Mouse (Mus musculus) adrenal gland, postnatal 36 days (tissue): ENCODE measurements around the gene Cryzl2. TPM values are rescaled to one million over a fixed set of nuclear protein-coding genes. Genes with fewer than 3 reads are reported as not detected.

Source experiments
- DNase-seq, 2 experiments: peaks; one replicate each; pipeline ENCODE4 v3.0.0; 2021; ENCODE audit warnings: mixed read lengths in 1 of 2
- total RNA-seq, 2 experiments: library from RNA; stranded (reverse); gene quantifications; 2 replicates each; pipeline ENCODE4 v1.2.3; 2021

Gene Cryzl2
- total RNA-seq, 2 experiments from 2014 or later: 42.6 to 60.1 TPM

DNA sequence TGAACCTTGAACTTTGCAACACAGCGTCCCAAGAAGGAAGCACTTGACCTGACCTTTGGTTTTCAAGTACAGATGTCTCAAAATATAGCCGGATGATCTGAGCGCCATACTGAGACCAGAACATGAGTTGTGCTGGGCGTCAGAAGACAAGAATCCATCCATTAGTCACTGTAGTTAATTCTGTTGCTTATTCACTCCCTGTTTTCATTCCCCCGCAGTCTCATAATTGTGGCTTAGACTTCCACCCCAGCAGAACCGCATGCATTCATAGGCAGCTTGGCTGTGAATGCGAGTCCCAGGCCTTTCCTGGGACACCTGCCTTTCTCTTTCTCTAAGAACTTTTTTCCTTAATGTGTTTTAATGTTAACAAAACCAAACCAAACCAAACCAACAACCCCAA lies 14.3 kb downstream of the Cryzl2 start:
- no peak for DNase-seq

DNA sequence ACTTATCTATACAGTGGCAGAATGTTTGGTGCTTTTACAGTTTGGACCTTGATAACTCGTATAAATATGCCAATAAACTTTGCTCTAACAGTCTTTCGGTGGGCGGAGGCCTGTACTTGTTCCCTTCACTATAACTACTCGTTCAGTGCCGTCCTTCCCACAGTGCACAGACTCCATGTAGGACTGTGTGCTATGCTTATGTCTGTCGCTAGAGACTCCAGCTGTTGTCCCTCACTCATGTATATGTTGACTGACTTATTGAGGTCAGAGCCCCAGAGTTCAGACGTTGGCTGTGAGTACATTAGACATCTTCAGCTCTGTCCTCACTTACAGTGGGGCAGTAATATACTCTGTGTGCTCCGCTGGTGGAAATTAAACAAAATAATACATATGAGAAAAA lies 16.5 kb downstream of the Cryzl2 start:
- no peak for DNase-seq

DNA sequence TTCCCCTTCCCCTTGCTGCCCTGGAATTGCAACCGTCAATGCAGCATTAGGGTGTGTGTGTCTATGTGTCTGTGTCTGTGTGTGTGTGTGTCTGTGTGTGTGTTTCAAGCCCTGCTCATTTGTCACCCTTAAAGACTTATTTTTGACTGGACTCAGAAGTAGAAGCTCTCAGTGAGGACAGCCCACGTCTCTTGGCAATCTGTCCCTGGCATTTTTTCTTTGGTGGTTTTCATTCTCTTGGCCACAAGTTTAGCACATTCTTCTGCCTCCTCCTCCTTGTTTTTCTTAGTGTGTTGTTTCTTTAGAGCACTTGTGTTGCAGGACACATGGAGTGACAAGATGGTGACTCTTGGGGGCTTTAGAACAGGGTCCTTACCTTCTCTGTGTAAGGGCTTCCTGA lies 17.9 kb downstream of the Cryzl2 start:
- DNase-seq: no peak

DNA sequence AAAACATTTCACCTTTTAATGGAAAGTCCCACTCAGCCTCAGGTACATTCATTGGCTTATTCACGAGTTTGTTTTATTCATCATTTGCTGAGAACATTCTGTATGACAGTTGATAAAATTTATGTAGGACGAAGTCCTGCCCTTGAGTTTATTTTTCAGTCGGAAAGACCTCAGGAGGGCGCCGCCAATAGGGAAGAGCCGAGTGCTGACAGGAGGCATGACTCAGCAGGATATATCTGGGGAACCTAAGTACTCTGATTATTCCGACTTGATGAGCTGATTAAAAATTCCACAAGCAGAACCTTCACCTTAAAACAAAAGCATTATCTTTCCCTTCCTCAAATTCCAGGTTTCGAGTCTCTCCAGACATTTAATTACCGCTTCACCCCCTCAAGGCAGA lies 21.7 kb downstream of the Cryzl2 start:
- peak; percentile 62 to 68 for DNase-seq

DNA sequence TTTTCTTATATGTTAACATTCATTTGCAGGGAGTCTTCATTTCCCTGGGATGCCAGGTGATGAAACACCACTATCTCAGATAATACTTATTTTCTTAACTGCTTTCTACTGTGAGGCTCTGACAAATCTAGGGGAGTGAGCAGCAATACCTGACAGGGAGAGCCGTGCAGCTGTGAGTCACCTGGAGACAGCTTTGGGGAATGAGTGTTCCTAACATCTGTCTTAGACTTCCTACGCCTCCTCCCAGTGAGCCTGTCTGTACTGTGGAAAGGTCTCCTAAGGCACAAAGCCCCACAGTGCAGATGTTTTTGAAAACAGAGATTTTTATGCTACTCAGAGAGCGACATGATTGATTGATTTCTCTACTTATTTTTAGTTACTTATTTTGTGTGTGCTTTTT lies 22.5 kb downstream of the Cryzl2 start:
- DNase-seq: no peak

DNA sequence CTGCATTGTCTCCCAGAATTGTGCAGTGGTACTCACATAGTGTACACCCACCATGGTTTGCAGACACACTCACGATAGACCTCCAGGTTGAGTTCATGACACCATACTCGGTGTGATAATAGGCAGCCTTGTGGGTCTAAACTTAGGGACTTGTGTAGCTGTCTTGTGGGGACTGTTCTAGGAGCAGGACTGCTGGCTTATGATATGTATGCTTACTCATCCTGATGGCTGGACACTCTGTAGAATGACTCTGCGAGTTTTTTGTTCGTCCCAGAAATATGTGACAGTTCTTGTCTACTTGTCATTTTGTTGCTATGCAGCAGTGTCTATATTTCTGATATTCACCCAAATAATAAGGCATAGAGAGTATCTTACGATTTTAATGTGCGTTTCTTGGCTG lies 23.3 kb downstream of the Cryzl2 start:
- no peak for DNase-seq

DNA sequence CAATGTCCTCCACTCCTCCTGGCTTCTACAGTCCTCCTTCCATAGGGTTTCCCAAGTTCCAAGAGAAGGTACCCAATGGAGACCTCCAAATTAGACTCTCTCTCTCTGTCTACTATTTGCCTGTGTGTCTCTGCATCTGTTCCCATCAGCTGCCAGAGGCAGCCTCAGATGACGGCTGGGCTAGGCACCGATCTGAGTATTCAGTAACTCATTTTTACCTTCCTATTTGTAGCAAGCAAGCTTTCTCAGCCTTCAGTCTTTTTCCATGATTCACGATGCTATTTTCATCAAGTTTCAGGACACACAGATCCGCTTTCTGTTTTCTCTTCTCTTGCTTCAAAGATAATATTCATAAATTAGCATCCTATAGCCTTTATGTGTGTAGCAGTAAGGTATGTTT lies 25.8 kb downstream of the Cryzl2 start:
- DNase-seq: no peak

DNA sequence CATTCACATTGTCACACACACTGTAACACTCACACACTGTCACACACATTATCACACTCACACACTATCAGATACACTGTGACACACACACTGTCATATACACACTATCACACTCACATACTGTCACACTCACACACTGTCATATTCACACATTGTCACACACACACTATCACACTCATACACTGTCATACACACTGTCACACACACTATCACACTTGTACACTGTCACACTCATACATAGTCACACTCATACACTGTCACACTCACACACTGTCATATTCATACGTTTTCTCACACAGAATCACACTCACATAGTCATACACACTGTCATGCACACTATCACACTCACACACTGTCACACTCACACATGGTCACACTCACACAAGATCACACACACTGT lies 42.3 kb downstream of the Cryzl2 start:
- no peak for DNase-seq

DNA sequence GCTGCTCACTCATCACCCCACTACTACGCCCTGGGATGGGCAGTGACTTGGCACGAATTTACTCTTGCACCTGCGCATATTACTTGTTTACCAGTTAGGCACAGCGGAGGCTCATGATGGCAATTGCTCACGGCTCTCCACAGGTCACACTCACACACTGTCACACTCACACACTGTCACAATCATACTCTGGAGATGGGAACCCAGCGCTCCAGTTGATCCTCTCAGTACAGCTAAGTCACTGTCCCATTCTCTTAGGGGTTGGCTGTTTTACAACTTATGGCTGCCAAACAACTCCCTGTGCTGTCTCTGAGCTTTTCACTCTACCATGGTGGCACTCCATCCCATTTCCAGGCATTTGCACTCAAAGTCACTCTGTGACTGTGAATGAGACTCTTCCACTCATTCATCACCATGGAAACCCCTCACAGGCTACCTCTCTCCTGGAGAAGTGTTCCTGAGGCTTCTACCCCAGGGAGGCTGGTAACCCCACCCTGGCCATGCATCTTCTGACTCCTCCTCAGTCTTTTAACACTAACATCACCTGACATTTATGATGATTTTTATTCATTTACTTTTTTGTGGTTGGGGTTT lies 43.1 kb downstream of the Cryzl2 start:
- DNase-seq: no peak

DNA sequence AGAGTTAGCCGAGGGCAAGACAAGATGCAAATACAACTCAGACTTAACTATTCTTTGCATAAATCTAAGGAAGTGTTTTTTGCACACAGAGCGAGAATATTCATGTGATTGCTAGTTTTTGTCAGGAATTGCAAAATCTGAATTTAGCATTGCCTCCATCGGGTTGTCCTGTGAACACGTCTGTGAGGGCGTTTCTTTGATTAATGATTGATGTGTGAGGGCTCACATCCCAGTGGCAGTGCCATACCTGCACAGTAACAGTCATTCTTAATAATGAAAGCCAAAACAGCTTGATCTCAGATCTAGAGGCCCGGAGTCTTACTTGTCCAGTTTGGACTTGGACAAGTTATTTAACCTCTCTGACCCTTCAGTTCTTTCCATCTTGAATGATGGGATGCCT lies 44.7 kb downstream of the Cryzl2 start:
- DNase-seq: no peak

DNA sequence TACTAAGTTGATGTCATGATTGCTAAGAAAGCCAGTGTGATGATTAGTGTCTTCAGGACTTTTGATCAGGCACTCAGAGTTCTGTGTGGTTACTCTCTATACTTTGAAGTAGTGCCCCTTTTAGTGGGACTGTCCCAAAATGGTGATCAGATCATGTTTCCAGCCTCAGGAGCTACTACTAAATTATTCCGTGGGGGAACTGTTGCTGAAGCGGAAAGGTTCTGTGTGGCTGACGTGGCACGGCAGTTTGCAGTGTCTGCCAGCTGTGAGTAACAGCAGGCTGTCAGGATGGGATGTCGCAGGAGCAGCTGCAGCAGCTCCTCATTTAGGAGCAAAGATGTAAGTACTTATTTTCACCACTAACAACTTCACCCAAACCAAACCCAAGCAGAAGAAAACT lies 48.1 kb downstream of the Cryzl2 start, which contains the start of gene Sec16b:
Gene Sec16b (plus strand): TSS at position 207 of the 400 bp plus-strand sequence.
- peak; percentile 26 to 44 for DNase-seq

DNA sequence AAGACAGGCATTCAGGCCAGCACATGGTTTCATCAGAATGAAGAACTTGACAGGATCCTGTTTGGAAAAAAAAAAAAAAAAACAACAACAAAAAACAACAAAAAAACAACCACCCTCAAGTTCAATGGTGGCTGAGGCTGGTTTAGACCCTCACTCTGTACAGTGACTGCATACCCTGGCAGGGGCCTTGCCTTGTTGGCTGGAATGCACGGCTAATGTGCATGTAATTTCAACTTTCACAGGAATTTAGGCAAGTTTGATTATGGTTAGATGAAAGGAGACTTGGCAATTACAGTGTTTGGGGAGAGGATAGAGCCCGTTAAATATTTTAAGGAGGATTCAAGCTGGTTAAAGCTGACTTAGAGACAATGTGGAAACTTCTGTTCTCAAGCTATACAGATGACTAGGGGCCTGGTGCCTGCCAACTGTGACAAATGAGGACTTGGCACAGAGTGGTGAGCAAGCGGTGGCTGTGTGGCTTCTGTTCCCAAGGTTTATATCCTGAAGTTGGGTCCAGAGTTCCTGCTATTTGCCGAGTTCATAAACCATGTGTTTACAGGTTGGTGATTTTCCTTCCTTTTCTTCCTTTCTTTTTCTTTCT lies 48.7 kb downstream of the Cryzl2 start:
- DNase-seq: peak; percentile 46 to 66

DNA sequence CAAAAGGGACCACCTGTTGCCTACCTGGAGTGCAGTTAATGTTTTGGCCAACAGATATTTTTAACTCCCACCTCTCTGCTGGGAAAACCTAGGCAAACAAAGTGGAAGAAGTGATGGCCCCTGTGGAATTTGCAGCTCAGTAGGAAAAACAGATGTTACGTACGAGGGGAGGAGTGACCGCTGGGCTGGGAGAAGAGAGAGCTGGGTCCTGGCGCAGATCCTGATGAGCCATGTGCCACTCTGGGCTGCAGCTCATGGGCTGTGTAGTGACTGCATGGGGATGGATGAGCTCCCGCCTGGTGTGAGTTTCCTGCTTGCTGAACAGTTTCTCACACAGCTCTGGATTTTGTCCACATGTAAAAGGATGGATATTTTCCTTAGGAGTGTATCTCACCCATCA lies 49.4 kb downstream of the Cryzl2 start:
- peak in 1 of 2 experiments; percentile 19 for DNase-seq

DNA sequence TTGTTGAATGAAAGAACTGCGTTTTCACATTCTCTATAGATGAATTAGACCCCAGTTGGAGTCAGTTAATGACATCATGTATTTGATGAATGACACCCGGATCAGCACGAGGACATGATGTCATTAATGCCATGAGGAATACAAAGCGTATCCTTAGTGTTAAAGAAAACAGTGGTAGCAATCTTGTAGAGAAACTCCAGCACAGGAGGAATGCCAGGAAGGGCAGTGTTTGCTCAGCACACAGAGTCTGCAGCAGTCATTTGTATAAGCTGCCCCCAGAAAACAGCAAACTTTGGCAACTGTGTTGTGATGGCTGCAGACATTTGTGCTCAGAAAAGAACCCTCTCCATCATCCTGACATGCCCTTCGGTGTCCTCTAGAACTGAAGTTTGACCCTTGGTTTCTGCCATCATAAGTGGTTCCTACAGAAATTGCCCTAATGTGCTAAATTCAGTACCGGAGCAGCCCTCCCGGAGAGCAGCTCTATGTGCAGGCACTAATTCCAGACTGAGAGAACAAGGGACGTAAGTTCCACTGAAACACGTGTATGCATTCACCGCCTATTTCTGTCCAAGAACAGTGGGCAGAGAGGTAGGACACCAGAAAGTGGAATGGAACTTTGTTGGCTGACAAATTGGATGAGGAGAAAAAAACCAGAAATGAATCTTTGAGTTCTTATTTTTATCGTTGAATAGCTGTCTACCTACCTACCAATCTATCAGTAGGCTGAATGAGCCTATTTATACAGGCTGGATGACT lies 54.5 kb downstream of the Cryzl2 start:
- no peak for DNase-seq

DNA sequence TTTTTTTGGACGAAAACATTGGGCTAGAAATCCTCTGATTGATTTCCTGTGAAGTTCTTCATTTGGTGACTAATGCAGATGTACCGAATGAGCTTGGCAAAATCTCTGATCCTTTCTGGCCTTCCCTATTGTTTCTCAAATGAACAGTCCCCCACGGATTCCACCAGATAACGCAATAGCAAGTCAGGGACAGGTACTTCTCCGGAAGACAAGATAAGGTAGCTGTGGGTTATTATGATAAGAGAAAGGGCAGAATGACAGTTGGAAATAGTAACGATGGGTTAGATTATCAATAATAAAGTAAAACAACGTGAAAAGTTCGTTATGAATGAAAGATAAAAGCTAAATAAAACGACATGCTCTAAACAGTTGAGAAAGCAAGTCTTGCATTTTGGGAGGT lies 55.2 kb downstream of the Cryzl2 start:
- no peak for DNase-seq

DNA sequence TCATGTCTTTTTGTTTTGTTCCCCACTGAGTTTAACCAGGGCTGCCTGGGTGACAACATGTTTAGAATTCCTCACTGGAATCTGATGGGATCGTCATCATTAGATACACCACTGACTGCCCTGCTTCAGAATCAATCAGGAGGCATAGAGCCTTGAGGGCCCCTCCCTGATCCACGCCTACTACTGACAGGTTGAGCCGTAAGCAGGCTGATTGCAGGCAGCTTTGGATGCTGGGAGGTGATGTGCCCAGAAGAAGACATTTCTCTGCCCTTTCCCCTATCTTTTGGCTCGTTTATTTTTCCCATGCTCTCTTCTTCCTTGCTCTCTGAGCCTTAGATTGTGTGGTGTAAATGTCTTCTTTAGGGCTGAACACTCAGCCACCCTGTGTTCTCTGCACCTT lies 55.9 kb downstream of the Cryzl2 start:
- DNase-seq: no peak

DNA sequence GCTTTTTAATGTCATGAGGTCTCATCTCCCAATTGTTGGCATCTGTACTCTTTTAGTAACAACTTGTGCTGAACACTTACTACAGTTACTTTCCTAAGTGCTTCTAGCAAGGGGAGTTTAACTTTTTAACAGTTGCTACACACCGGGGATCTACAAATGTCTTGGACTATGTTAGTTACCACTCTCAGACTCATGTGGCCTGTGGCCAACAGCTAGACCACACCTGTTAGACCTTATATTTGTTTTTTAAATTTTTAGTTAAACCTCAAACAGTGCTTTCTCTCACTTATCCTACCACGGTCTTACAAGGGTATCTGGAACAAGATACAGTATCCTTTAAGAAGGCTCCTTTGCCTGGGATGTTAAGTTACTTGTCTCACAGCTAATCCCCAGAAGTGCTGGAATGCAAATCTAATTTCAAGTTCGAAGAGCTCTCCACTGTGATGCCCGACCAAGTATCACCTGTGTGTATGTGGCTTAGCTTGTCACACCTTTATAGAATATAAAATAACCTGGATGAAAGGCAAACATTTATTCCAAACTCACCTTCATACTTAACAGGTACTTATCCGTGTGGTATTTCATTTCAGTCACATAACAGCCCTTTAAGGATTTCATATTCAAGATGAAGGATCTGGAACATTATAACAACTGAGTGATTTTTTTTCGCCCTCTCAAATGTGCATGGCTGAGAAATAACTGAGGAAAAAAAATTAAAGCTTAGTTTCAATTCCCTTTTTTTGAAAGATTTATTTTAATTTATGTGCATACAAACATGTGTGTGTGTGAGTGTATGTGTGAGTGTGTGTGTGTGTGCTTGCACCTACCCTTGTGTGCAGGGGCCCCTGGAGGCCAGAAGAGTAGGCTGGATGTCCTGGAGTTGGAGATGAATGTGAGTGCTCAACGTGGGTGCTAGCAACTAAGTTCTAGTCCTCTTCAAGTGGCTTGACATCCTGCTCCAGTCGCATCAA lies 58.7 kb downstream of the Cryzl2 start:
- DNase-seq: no peak

DNA sequence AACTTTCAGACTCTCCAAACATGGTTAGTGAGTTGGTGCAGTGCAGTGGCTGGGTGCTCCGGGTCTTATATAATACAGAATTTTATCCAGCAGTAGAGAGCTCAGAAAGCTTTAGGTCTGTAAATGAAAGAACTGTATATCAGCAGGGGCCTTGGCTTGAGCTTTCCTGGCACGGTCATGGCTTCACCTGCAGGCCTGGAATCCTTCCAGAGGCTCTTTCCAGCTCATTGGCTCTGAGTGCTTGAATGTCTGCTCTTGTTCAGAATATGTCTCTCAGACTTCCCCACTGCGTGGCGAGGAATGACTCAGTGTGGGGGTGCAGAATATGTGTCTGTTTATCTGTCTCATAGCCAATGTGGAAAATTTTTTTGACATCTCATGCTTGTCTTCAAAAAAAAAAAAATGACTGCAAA lies 59.7 kb downstream of the Cryzl2 start:
- DNase-seq: peak; percentile 42 to 43

DNA sequence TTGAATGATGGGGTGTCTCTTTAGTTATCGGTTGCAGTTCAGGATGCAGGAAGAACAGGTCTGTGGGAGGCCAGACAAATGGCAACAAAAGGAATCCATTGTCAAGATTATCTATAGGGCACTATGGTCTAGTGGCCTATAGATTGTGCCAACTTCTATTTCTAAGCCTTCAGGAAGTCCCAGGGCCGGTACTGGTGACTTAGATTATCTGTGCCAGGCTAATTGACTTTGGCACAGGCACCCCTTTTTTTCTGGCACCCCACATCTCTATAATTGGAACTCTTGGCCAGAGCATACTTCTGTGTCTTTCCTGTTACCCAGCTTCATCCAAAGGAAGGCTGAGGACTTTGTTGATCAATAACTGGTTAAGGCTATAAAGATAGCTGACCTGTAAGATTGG lies 61.0 kb downstream of the Cryzl2 start:
- DNase-seq: no peak

DNA sequence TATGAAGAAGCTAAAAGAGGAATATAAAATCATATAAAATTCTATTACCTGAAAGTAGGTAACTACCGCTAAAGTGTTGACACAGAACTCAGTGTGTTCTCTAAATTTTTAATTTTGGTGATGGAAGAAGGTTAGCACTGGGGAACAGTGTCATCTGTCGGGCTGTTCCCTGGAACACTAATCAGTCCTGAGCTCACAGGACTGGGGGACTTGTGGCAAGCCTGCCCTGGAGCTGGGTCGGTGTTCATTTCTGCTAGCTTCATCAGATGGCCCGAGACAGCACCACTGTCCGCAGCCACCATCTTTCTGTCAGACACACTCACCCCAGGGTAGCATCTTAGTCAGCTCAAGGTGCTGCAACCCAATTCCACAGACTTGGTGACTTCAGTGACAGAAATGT lies 63.9 kb downstream of the Cryzl2 start:
- no peak for DNase-seq

DNA sequence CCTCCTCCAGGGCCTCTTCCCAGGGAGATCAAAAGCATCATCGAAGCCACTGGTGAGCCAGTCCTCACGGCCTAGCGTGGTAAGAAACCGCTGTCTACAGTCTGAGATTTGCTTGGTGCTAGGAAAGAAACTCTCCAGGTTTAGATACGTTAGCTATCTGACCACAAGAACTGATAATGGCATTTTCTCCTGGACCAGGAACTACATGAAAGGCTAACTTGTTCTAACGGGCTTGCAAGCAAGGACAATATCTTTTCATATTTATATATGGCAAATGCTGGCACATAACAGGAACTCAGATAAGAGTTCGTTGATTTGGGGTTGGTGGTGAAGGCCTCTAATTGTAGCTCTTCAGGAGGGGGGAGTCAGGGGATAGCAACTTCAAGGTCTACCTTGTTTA lies 66.4 kb downstream of the Cryzl2 start:
- DNase-seq: no peak

DNA sequence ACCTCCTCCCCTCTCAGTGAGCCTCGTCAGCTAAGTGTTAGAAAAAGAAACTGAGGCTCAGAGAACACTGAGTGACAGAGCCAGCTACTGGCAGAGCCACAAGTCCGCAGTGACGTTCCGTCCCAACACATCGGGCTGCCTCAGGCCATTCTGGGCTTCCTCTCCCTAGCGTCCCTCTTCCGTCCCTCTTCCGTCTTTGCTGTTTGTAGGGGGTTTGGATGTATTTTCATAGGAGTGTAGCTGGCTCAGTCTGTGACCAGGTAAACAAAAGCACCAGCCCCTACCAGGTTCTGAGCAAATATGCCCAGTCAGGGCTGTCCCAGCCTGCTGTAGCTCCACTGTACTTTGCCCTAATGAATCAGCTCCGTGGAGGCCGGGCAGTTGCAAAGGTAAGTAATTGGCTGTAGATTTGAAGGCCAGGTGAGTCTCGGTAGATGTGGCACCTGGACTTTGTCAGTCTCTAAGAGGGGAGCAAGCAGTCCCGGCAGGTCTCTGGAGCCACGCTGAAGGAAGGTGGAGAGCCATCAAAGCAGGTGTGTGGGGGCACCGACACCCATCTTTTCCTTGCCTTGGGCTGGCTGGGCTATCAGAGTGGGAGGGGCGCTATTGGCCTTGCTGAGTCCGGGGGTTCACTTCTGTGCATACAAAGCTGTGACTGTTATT lies 67.4 kb downstream of the Cryzl2 start:
- DNase-seq: no peak
